Mouse (Mus musculus): ENCODE results near the gene Ninj1. TPM values are rescaled to one million over a fixed set of nuclear protein-coding genes. Genes with fewer than 3 reads are reported as not detected.

Gene Ninj1
- polyA plus RNA-seq, 1 experiment = 145 TPM

DNA sequence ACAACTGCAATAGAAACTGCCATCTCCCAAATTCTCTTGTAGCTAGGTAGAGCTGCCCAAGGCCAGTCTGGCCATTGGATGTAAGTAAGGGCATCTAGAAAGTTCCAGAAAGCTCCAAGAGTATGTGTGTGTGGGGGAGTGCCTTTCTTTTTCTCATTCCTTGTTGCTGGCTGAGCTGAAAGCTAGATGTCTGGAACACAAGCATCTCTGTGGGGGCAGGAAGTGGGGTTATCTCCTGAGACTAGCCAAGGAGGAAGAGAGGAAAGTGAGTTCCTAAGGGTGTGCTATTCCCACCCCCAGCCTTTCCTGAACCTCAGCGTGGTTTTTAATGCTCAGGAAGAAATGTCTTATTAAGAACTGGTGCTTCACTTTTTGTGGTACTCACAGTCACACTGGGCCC, 15.6 kb upstream of the Ninj1 start:
- no peak for DNase-seq (ENCODE audit: low read depth)

DNA sequence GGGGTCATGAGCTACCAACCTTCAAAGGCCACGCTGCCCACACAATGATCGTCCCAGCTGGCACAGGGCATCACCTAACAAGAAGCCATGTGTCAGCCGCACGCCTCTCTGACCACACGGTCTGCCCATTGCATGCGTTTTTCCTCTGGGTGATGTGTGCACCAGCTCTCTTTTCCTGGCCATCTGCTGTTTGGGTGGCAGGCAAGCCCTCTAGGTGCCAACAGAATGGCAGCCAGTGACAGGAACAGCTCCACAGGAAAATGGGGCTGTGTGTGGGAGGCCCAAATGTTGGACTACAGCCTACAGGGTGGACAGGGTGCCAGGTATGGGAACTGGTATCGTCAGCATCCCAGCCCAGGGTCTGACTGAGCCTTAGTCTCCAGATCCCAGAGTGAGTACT, 14.9 kb upstream of the Ninj1 start:
- DNase-seq (ENCODE audit: low read depth) = no peak

GRCm38 (mm10) chr13:49172971-49173596, 14.2 kb upstream of the Ninj1 start:
- DNase-seq (ENCODE audit: low read depth) = no peak

GRCm38 (mm10) chr13:49175509-49175908, 11.8 kb upstream of the Ninj1 start:
- DNase-seq (ENCODE audit: low read depth) = no peak

GRCm38 (mm10) chr13:49178839-49179585, 8.3 kb upstream of the Ninj1 start:
- DNase-seq (ENCODE audit: low read depth) = no peak

- no peak for DNase-seq (ENCODE audit: low read depth)
Measured at GRCm38 (mm10) chr13:49180274-49180673, 7.0 kb upstream of the Ninj1 start.

- no peak for DNase-seq (ENCODE audit: low read depth)
Measured at GRCm38 (mm10) chr13:49180691-49181090, 6.6 kb upstream of the Ninj1 start.

- no peak for DNase-seq (ENCODE audit: low read depth)
Measured at GRCm38 (mm10) chr13:49181411-49181984, 5.8 kb upstream of the Ninj1 start.

DNA sequence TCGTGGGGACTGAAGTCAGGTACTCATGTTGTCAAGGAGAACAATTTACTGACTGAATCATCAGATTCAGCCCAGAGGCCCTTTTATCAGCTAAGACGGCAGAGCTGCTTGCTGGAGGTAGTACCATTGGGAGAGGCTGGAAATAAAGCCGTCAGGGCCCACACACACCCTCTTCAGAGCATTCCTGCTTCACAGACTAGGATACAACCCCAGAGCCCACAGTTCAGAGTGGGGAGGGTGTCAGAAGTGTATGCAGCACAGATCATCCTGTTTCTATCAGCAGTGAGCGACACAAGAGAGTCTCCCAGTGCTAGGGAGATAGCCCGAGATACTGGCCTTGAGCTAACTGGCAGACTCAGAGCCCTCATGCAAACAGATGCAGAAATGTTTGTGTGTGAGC, 4.1 kb upstream of the Ninj1 start:
- DNase-seq (ENCODE audit: low read depth) = no peak

- DNase-seq (ENCODE audit: low read depth) = no peak
Measured at GRCm38 (mm10) chr13:49183646-49184045, 3.6 kb upstream of the Ninj1 start.

DNA sequence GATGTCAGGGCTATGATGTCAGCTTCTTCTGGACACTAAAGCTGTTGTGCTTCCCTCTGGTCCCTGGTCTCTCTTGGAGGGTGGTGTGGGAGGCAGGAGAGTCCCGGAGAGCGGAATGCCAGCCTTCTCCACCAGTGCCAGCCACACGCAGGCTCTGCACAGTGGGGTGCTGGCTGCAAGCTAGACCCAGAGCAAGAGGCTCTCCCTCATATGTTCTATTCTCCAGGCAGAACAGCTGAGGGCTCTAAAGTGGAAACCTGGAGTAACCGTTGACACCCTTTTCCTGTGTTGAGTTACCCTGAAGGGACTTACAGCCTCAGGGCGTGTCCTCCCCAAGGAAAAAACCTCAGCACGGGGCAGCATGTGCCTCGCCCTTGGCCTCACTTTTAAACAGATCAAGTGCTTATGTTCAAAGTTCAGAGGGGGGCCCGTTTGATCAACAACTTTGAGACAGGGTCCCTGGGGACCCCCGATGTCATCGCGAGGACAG, 442 bp upstream of the Ninj1 start:
- DNase-seq (ENCODE audit: low read depth) = no peak

DNA sequence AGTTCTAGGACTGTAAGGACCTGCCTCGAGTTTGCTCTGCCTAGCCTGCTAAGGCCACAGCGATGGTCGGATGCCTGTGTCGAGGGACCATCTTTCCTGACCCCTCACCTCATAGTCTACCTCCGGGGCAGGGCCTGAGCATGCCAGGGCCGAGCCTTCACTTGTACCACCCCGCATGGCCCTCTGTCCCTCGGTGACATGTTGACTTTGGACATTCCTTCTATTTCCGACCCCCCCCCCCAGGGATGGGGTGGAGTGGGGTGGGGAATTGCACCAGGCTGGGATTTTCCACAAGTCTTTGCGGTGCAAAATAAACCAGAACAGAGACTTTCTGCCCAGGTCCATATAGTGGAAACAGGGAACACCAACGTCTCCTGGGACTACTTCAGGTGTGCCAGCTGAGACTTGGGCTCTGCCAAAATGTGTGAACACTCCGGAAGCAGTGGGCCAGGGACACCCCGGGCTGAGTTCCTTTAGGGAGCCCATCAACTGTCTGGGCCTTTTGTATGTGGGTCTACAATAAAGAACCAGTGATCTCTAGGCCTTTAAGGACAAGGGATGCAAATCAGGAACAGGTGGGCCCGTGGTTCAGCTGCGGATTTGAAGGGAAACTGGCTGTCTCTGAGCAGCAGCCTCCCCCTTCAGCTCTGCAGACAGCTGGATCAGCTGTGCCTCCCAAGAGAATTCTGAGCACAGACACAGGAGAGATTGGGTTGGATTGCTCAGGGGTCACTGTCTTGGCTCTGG, 1.1 kb downstream of the Ninj1 start:
- no peak for DNase-seq (ENCODE audit: low read depth)

DNA sequence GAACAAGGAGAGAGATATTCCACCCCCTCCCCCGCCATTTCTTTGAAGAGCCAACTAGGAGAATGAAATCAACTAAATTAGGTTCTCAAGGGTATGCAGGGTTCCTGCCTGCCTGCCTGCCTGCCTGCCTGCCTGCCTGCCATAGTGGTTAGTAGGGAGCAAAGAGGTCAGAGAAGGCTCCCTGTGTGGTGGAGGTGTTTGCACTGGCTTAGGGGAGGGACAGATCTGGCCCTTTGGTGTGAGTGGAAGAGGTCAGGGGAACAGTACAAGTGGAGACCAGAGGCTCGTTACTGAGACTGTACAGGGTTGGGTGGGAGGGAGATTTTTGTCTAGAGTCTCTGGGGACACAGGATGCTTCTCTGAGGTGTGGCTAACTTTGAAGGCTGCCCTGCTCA, 1.7 kb downstream of the Ninj1 start:
- DNase-seq (ENCODE audit: low read depth) = no peak

- DNase-seq (ENCODE audit: low read depth) = no peak
Measured at GRCm38 (mm10) chr13:49189970-49190870, 2.9 kb downstream of the Ninj1 start.

- no peak for DNase-seq (ENCODE audit: low read depth)
Measured at GRCm38 (mm10) chr13:49190876-49191672, 3.8 kb downstream of the Ninj1 start.

GRCm38 (mm10) chr13:49191673-49192035, 4.4 kb downstream of the Ninj1 start:
- DNase-seq (ENCODE audit: low read depth) = no peak

- DNase-seq (ENCODE audit: low read depth) = no peak
Measured at GRCm38 (mm10) chr13:49192156-49192855, 5.0 kb downstream of the Ninj1 start.

DNA sequence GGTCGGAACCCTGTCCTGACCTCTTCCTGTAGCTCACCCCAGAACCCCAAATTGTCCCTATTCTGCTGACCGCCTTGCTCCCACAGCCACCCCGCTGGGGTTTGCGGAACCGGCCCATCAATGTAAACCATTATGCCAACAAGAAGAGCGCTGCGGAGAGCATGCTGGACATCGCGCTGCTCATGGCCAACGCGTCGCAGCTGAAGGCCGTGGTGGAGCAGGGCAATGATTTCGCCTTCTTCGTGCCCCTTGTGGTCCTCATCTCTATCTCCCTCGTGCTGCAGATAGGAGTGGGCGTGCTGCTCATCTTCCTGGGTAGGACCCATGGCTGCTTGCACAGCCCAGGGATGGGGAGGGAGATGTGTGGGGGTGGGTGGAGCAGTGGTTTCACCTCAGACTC, 6.4 kb downstream of the Ninj1 start:
- DNase-seq (ENCODE audit: low read depth) = no peak

- DNase-seq (ENCODE audit: low read depth) = no peak
Measured at GRCm38 (mm10) chr13:49194811-49195210, 7.5 kb downstream of the Ninj1 start.

DNA sequence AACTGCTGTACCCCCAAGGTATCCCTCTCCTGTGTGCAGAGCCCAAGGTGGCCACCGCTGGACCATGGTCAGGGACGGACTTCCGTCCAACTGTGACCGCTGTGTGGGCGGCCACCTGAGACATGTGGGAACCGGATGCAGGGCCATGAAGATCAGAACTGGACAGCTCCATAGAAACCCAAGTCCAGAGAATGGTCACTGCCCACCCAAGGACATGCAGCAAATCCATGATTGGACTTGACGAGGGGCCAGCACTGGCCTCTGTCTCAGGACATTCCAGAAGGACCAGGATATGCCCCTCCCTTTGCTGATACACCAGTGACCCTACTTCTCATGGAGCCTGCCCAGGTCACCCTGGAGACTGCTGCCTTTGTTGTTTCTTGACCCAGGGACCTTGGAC, 8.4 kb downstream of the Ninj1 start:
- no peak for DNase-seq (ENCODE audit: low read depth)
